Mouse (Mus musculus) CH12.LX (cell line): ENCODE data around the gene Tsc1. TPM values are rescaled to one million over a fixed set of nuclear protein-coding genes. Genes with fewer than 3 reads are reported as not detected.

Source experiments
- DNase-seq: peaks from one replicate; pipeline ENCODE4 v3.0.0-alpha.2; 2013; ENCODE audit errors: extremely low read depth
- H3K27ac ChIP-seq: 2 replicates; pipeline ENCODE4 v1.5.1; 2012; ENCODE audit warnings: low read depth, mild to moderate bottlenecking, control low read depth, moderate library complexity; ENCODE audit not compliant: insufficient read depth
- H3K27me3 ChIP-seq: replicated peaks from 2 replicates; pipeline ENCODE3; 2012; ENCODE audit warnings: inconsistent platforms
- H3K36me3 ChIP-seq, 2 experiments: replicated peaks in 1 of 2; 2 replicates each; pipeline versions ENCODE3 to v1.6.1; 2012; ENCODE audit warnings: inconsistent platforms in 1 of 2, low read length in 1 of 2, mild to moderate bottlenecking in 1 of 2, mixed read lengths in 1 of 2, moderate library complexity in 1 of 2; ENCODE audit not compliant: control insufficient read depth in 1 of 2, insufficient read depth in 1 of 2
- H3K4me1 ChIP-seq, 2 experiments: 2 replicates each; pipeline ENCODE4 v1.6.1; 2012; ENCODE audit warnings: inconsistent platforms in 1 of 2, moderate library complexity in 1 of 2; ENCODE audit not compliant: insufficient read depth in 2 of 2, control insufficient read depth in 1 of 2
- H3K4me2 ChIP-seq: 2 replicates; pipeline ENCODE4 v1.6.1; 2012; ENCODE audit warnings: low read depth, mild to moderate bottlenecking, control low read depth; ENCODE audit not compliant: poor library complexity, insufficient read depth, severe bottlenecking
- H3K4me3 ChIP-seq, 3 experiments: fragments of 150-350 bp in 1 of 3; sonication (generic) in 1 of 3; replicated peaks in 1 of 3; 2 replicates each; pipeline versions ENCODE3 to v1.5.1; 2011 to 2012; ENCODE audit warnings: low read depth in 2 of 3, low read length in 2 of 3, mild to moderate bottlenecking in 2 of 3, moderate library complexity in 2 of 3, control low read depth in 1 of 3, improper control_type of control experiment in 1 of 3, inconsistent platforms in 1 of 3, mixed read lengths in 1 of 3; ENCODE audit not compliant: poor library complexity in 1 of 3
- H3K79me2 ChIP-seq: replicated peaks from 2 replicates; pipeline ENCODE4 v1.6.1; 2012; ENCODE audit warnings: mild to moderate bottlenecking, moderate library complexity; ENCODE audit not compliant: control insufficient read depth, poor library complexity, insufficient read depth, severe bottlenecking; ENCODE audit errors: extremely low read depth
- H3K9ac ChIP-seq: 2 replicates; pipeline ENCODE4 v1.6.1; 2012; ENCODE audit warnings: low read depth, mild to moderate bottlenecking, control low read depth, moderate library complexity; ENCODE audit not compliant: insufficient read depth
- H3K9me3 ChIP-seq: replicated peaks from 2 replicates; pipeline ENCODE3; 2012; ENCODE audit warnings: low read length, inconsistent platforms, mixed read lengths
- BHLHE40 ChIP-seq: IDR thresholded peaks from 2 replicates; pipeline ENCODE4 v1.6.1; 2011; ENCODE audit warnings: mild to moderate bottlenecking, low read depth, low read length, improper control_type of control experiment
- CHD1 ChIP-seq: IDR thresholded peaks from 2 replicates; pipeline ENCODE4 v1.6.1; 2012; ENCODE audit warnings: low read depth, low read length, improper control_type of control experiment, inconsistent platforms
- CHD2 ChIP-seq: IDR thresholded peaks from 2 replicates; pipeline ENCODE4 v1.6.1; 2011; ENCODE audit warnings: low read length, improper control_type of control experiment
- CTCF ChIP-seq, 2 experiments: IDR thresholded peaks in 1 of 2; conservative IDR thresholded peaks in 1 of 2; 2 replicates each; pipeline ENCODE4 v1.5.1; 2011 to 2012; ENCODE audit warnings: low read depth in 2 of 2, low read length in 2 of 2, improper control_type of control experiment in 1 of 2, inconsistent platforms in 1 of 2, mild to moderate bottlenecking in 1 of 2, moderate library complexity in 1 of 2
- E2F4 ChIP-seq: IDR thresholded peaks from 2 replicates; pipeline ENCODE4 v1.6.1; 2011; ENCODE audit warnings: low read depth, low read length, improper control_type of control experiment; ENCODE audit not compliant: insufficient replicate concordance
- ELF1 ChIP-seq: IDR thresholded peaks from 2 replicates; pipeline ENCODE4 v1.6.1; 2014; ENCODE audit warnings: low read depth, mild to moderate bottlenecking, inconsistent platforms, low read length, improper control_type of control experiment
- ETS1 ChIP-seq: conservative IDR thresholded peaks from 2 replicates; pipeline ENCODE4 v1.6.1; 2012; ENCODE audit warnings: low read depth, mild to moderate bottlenecking, inconsistent platforms, low read length, improper control_type of control experiment, moderate library complexity
- GABPA ChIP-seq: IDR thresholded peaks from 2 replicates; pipeline ENCODE4 v1.6.1; 2012; ENCODE audit warnings: low read depth, low read length, improper control_type of control experiment, inconsistent platforms; ENCODE audit not compliant: insufficient replicate concordance
- HCFC1 ChIP-seq: IDR thresholded peaks from 2 replicates; pipeline ENCODE4 v1.6.1; 2012; ENCODE audit warnings: low read depth, mild to moderate bottlenecking, inconsistent platforms, low read length, improper control_type of control experiment
- IRF4 ChIP-seq: IDR thresholded peaks from 2 replicates; pipeline ENCODE4 v1.6.1; 2014; ENCODE audit warnings: low read depth, mild to moderate bottlenecking, inconsistent platforms, low read length, improper control_type of control experiment
- KAT2A ChIP-seq: IDR thresholded peaks from 2 replicates; pipeline ENCODE4 v1.6.1; 2012; ENCODE audit warnings: low read length, improper control_type of control experiment, inconsistent platforms; ENCODE audit not compliant: insufficient replicate concordance
- MAX ChIP-seq: IDR thresholded peaks from 2 replicates; pipeline ENCODE4 v1.6.1; 2011; ENCODE audit warnings: low read length, improper control_type of control experiment
- MAZ ChIP-seq: IDR thresholded peaks from 2 replicates; pipeline ENCODE4 v1.6.1; 2012; ENCODE audit warnings: low read depth, mild to moderate bottlenecking, inconsistent platforms, low read length, improper control_type of control experiment, moderate library complexity
- MEF2A ChIP-seq: IDR thresholded peaks from 2 replicates; pipeline ENCODE4 v1.6.1; 2014; ENCODE audit warnings: low read depth, mild to moderate bottlenecking, inconsistent platforms, low read length, improper control_type of control experiment, borderline replicate concordance
- MXI1 ChIP-seq: IDR thresholded peaks from 2 replicates; pipeline ENCODE4 v1.6.1; 2011; ENCODE audit warnings: mild to moderate bottlenecking, low read depth, low read length, improper control_type of control experiment
- MYC ChIP-seq: IDR thresholded peaks from 2 replicates; pipeline ENCODE4 v1.6.1; 2011; ENCODE audit warnings: low read depth, mild to moderate bottlenecking, improper control_type of control experiment, low read length
- NELFE ChIP-seq: IDR thresholded peaks from 2 replicates; pipeline ENCODE4 v1.6.1; 2011; ENCODE audit warnings: low read depth, low read length, improper control_type of control experiment
- NRF1 ChIP-seq: IDR thresholded peaks from 2 replicates; pipeline ENCODE4 v1.6.1; 2014; ENCODE audit warnings: low read depth, mild to moderate bottlenecking, inconsistent platforms, low read length, improper control_type of control experiment, moderate library complexity
- PAX5 ChIP-seq: IDR thresholded peaks from 2 replicates; pipeline ENCODE4 v1.6.1; 2012; ENCODE audit warnings: low read length, inconsistent platforms, mixed read lengths
- POLR2A ChIP-seq: IDR thresholded peaks from 2 replicates; pipeline ENCODE4 v1.6.1; 2011; ENCODE audit warnings: low read depth, mild to moderate bottlenecking, improper control_type of control experiment, low read length
- RCOR1 ChIP-seq: conservative IDR thresholded peaks from 2 replicates; pipeline ENCODE4 v1.6.1; 2012; ENCODE audit warnings: low read depth, mild to moderate bottlenecking, inconsistent platforms, low read length, improper control_type of control experiment
- SIN3A ChIP-seq: IDR thresholded peaks from 2 replicates; pipeline ENCODE4 v1.6.1; 2012; ENCODE audit warnings: low read length, improper control_type of control experiment, inconsistent platforms
- SMC3 ChIP-seq: IDR thresholded peaks from 2 replicates; pipeline ENCODE4 v1.6.1; 2011; ENCODE audit warnings: low read depth, low read length, improper control_type of control experiment
- TBP ChIP-seq: conservative IDR thresholded peaks from 2 replicates; pipeline ENCODE4 v1.6.1; 2011; ENCODE audit warnings: low read depth, low read length, improper control_type of control experiment
- TCF12 ChIP-seq: IDR thresholded peaks from 2 replicates; pipeline ENCODE4 v1.6.1; 2014; ENCODE audit warnings: low read depth, mild to moderate bottlenecking, inconsistent platforms, low read length, improper control_type of control experiment
- UBTF ChIP-seq: IDR thresholded peaks from 2 replicates; pipeline ENCODE4 v1.6.1; 2012; ENCODE audit warnings: low read depth, mild to moderate bottlenecking, inconsistent platforms, low read length, improper control_type of control experiment, moderate library complexity
- USF1 ChIP-seq: IDR thresholded peaks from 2 replicates; pipeline ENCODE4 v1.6.1; 2014; ENCODE audit warnings: low read depth, mild to moderate bottlenecking, inconsistent platforms, low read length, improper control_type of control experiment
- USF2 ChIP-seq: conservative IDR thresholded peaks from 2 replicates; pipeline ENCODE4 v1.6.1; 2011; ENCODE audit warnings: low read depth, low read length, improper control_type of control experiment
- ZKSCAN1 ChIP-seq: IDR thresholded peaks from 2 replicates; pipeline ENCODE4 v1.6.1; 2012; ENCODE audit warnings: low read depth, inconsistent platforms, low read length, improper control_type of control experiment, borderline replicate concordance
- dilution Hi-C: fragments of 300-500 bp; cut with MboI; formaldehyde crosslinking; loops from 2 replicates; pipeline ENCODE4 v1.14.3; 2020; ENCODE audit warnings: low sequenced_read_pairs; ENCODE audit not compliant: extremely low pct_unique_long_range_greater_than_20kb, extremely low pct_ligation_motif_present
- in situ Hi-C: fragments of 300-500 bp; cut with MboI; formaldehyde crosslinking; loops from 3 replicates; pipeline ENCODE4 v1.14.3; 2019; ENCODE audit warnings: low sequenced_read_pairs, low pct_ligation_motif_present, low pct_unique_long_range_greater_than_20kb, mixed read lengths
- polyA plus RNA-seq: library from polyadenylated mRNA; unstranded; fragments of >175 nt; gene quantifications from 2 replicates; pipeline ENCODE4 v1.2.1, GENCODE M21; 2012; ENCODE audit warnings: low read depth; ENCODE audit not compliant: insufficient read length
- total RNA-seq, 2 experiments: library from RNA; depleted of rRNA; stranded (reverse); fragments of 300-350 nt in 1 of 2; fragments of >200 nt in 1 of 2; gene quantifications; 2 replicates each; pipeline ENCODE4 v1.2.3; 2012 to 2014

Gene Tsc1
- total RNA-seq (2012; rRNA removed) (8.7 and 9.5 TPM in 2 replicates), total RNA-seq (2014; rRNA removed) (7.6 and 8.1 TPM in 2 replicates), polyA plus RNA-seq (12.2 and 13.4 TPM in 2 replicates)

DNA sequence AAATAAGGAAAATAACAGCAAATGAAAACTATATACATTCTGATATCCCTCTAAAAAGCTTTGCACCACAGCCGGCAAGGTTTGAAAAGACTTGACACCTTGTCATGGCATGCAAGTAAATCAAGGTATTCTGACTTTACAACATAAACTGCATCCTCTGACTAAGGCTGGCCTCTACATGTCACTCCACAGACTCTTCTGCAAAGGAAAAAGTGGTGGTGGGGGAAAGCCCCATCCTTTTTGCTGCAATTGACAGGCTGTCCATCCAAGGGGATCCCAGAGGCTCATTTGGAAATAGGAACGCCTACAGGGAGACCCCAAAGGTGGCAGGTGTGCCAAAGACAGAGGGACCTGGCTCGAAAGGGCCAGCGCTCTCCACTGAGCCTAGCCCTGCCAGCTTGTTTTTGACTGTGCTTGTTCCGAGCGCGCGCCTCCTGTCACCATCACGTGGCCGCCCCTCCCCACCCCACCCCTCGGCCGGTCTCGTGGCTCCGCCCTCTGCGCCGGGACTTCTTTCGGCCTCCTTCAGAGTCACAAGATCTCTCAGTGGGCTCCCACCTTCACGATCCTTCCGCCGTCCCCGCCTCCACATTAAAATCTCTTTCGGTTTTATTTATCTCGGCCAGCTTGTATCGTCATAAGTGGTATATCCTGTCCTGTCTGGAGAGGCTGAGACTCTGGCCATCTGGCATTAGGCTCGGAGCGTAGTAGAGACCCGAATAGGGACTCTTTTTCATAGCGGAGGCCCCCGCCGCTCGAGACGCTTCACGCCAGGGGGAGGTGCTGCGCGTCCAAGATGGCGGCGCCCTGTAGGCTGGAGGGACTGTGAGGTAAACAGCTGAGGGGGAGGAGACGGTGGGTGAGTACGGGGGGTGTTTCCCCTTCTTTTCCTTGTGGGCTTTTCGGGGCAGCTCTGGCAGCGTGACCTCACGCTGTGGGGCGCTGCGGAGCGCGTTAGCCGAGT, at the start of gene Tsc1:
Gene Tsc1, plus strand, starts transcription at position 768 of the 964 bp plus-strand sequence.
- DNase-seq: peak; percentile 95
- H3K4me1 ChIP-seq: peaks cover 3 to 24% of the 10 kb centered on the region in 2 experiments; a peak in 3 of 4 replicates
- no peaks in the 10 kb centered on the region for H3K27me3 ChIP-seq
- no peaks in the 10 kb centered on the region for H3K36me3 ChIP-seq
- peak within 1 kb of the TSS; percentile 87 for H3K9ac ChIP-seq
- H3K4me2 ChIP-seq: peak within 1 kb of the TSS; percentile 86
- H3K9me3 ChIP-seq: no peaks in the 10 kb centered on the region
- dilution Hi-C loops (no loop called here), in situ Hi-C loops (no loop called here)
- peaks cover 21% of the 10 kb centered on the region for H3K79me2 ChIP-seq
- peak within 1 kb of the TSS; percentile 66 to 92 (median 88) for H3K4me3 ChIP-seq
- H3K27ac ChIP-seq: peak within 1 kb of the TSS; percentile 9; the same call in 1 of the 2 replicates
- TF ChIP-seq KAT2A (peak; percentile 98), CHD1 (no peak), GABPA (no peak), CTCF (conservative IDR thresholded peaks at IDR 0.05 in 1 of 2, IDR thresholded peaks at IDR 0.05 in 1 of 2; ENCODE audit: low read depth in 2 of 2, low read length in 2 of 2) (no peak), CHD2 (peak; percentile 87), E2F4 (no peak), NRF1 (peak; percentile 58), MAX (peak; percentile 86), MAZ (peak; percentile 86; the same call in 1 of the 2 replicates), IRF4 (peak; percentile 65), ZKSCAN1 (peak; percentile 18; the same call in 1 of the 2 replicates), POLR2A (peak; percentile 61), TBP (peak; percentile 81), SMC3 (no peak), TCF12 (peak; percentile 93), UBTF (no peak), SIN3A (peak; percentile 94), NELFE (peak; percentile 52; the same call in 1 of the 2 replicates), ELF1 (peak; percentile 25; the same call in 1 of the 2 replicates), MXI1 (peak; percentile 94), MEF2A (peak; percentile 65; the same call in 1 of the 2 replicates), USF2 (peak; percentile 86), HCFC1 (peak; percentile 82), RCOR1 (no peak), MYC (no peak), PAX5 (no peak), USF1 (peak; percentile 91), ETS1 (no peak), BHLHE40 (peak; percentile 74)
